Mouse (Mus musculus) cerebellum, adult 2 months (tissue): ENCODE measurements at regions not wholly inside any gene's neighbourhood (a gene's known extent, or its start where the extent isn't known, plus 50 kb on each side); places are given as distances from the start of the nearest gene placed in this dataset.

Experiments used
- DNase-seq, 2 experiments: peaks; one replicate each; pipeline ENCODE4 v3.0.0; 2021
- H3K27ac ChIP-seq: fragments of 200-500 bp; 2 replicates; pipeline ENCODE4 v1.5.1; 2012; ENCODE audit warnings: low read length, control low read depth, inconsistent platforms; ENCODE audit not compliant: insufficient read depth
- H3K27me3 ChIP-seq: fragments of 200-500 bp; 2 replicates; pipeline ENCODE4 v1.6.1; 2012; ENCODE audit warnings: inconsistent platforms, mild to moderate bottlenecking, low read length, moderate library complexity; ENCODE audit not compliant: control insufficient read depth, insufficient read depth
- H3K4me1 ChIP-seq: fragments of 200-500 bp; 2 replicates; pipeline ENCODE4 v1.6.1; 2011; ENCODE audit warnings: low read length; ENCODE audit not compliant: control insufficient read depth, insufficient read depth
- H3K4me3 ChIP-seq: fragments of 200-500 bp; replicated peaks from 2 replicates; pipeline ENCODE3; 2011; ENCODE audit warnings: mild to moderate bottlenecking, low read depth, low read length, control low read depth; ENCODE audit not compliant: insufficient read depth
- CTCF ChIP-seq: fragments of 200-500 bp; IDR thresholded peaks from 2 replicates; pipeline ENCODE4 v1.5.1; 2011; ENCODE audit warnings: low read depth, mild to moderate bottlenecking, control low read depth, low read length, moderate library complexity, borderline replicate concordance; ENCODE audit not compliant: insufficient read depth
- POLR2A ChIP-seq: fragments of 200-500 bp; IDR thresholded peaks from 2 replicates; pipeline ENCODE4 v1.6.1; 2011; ENCODE audit warnings: low read length, control low read depth, borderline replicate concordance; ENCODE audit not compliant: insufficient read depth
- WGBS: fragments of 180-500 bp; shearing (Covaris S2); methylation state at CpG from one replicate; pipeline ENCODE4 v1.1.7; 2018; 5-methylcytosine and 5-hydroxymethylcytosine counted together

DNA sequence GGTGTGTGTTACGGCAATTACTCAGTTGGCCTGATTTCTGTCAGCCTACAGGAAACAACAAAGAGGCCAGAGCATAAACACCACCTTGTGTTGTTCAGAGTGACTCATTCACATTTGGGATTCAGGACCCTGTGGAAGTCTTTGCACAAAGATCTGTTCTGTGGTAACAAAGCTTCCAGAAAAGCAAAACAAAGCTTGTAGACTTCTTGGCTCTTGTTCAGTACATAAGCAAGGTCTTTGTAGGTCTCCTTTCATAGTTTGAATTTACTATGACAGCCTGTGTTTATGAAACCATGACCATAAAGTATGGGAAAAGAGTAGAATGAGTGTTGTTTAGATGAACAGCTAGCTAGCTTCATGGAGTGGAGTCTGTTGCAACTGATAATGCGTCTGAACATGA is 461.9 kb downstream of the Ofcc1 start:
- no peak overlapping the region for H3K27ac ChIP-seq
- no peak for DNase-seq
- no peaks in the 10 kb centered on the region for H3K27me3 ChIP-seq
- no peak for TF ChIP-seq CTCF
- TF ChIP-seq POLR2A, result no peak
- no peaks in the 10 kb centered on the region for H3K4me1 ChIP-seq
- WGBS, result 90% methylated on average over 2 of the region's 2 CpGs
- no peak overlapping the region for H3K4me3 ChIP-seq

DNA sequence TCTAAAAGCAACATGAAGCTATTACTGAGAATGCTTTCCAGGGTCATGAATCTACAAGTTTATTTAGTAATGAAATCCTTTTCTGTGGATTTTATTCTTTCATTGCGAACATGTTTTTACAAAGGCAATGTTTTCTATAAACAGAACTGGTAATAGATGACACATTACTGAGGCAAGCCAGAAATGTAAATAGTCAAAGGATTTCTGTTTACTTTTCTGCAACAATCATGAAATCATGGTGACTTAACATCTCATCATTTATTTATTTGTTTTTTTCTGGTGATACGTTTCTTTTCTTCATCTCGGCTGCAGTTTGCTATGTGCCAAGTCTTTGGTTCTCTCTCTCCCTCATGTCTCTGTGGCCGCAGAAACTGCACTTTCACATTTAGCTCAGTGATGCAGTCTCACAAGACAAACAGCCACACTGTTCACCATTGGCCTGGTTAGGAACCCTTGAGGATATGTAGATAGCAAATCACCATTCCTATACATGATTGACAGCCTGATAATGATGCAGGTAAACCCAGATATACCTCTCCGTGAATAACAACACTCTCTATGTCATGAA is 462.8 kb downstream of the Ofcc1 start:
- H3K27ac ChIP-seq, result no peak overlapping the region
- no peak for TF ChIP-seq CTCF
- no peak for TF ChIP-seq POLR2A
- no peak for DNase-seq
- no peaks in the 10 kb centered on the region for H3K27me3 ChIP-seq
- WGBS, result 85% methylated on average over 5 of the region's 5 CpGs
- no peak overlapping the region for H3K4me3 ChIP-seq
- no peaks in the 10 kb centered on the region for H3K4me1 ChIP-seq

DNA sequence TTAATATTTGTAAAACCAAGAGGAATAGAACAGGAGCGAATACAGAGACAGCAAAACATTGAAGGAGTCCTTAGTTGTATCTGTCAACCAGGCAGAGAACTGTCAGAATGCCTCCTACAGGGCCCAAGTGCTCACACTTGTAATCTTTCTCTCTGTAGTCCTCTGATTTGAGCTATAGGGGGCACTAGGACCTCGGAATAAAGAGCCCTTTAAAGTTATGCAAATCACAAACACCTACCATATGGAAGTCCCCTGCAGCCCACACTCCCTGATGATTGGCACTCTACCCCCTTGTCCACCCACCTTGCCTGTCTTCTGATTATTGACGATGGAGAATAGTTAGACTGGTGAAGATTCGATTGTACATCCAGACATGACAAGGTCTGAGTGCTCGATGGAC is 467.1 kb downstream of the Ofcc1 start:
- 0 out of 2 replicates have a peak, but pooled peaks have one; percentile 12 for TF ChIP-seq CTCF
- TF ChIP-seq POLR2A, result no peak
- no peaks in the 10 kb centered on the region for H3K27me3 ChIP-seq
- no peaks in the 10 kb centered on the region for H3K4me1 ChIP-seq
- no peak overlapping the region for H3K4me3 ChIP-seq
- WGBS, result 56% methylated on average over 5 of the region's 5 CpGs
- H3K27ac ChIP-seq, result no peak overlapping the region
- DNase-seq, result peak in 1 of 2 experiments; percentile 5

DNA sequence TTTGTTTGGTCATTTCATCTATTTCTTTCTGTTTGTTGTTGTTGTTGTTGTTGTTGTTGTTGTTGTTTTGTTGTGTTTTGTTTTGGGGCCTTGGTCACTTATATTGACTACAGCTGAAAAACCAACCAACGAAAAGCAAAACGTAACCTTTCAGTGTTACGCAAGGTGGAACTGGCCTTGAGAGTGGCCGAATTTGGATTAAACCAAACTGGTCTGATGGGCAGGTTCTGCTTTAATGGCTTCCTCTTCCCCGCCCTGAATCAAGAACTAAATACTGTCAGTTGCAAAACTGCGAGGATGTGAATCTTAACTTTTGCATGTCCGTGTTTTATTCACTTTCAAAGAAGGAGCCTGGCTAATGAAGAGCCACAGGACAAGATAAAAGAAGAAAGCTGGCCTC is 480.2 kb downstream of the Ofcc1 start:
- Histone ChIP-seq H3K4me1 (no peaks in the 10 kb centered on the region), H3K4me3 (no peak overlapping the region), H3K27ac (no peak overlapping the region), H3K27me3 (peaks cover 2% of the 10 kb centered on the region; the same call in 1 of the 2 replicates)
- no peak for DNase-seq
- WGBS, result 79% methylated on average over 7 of the region's 7 CpGs
- TF ChIP-seq POLR2A (no peak), CTCF (no peak)

- Histone ChIP-seq H3K4me3 (no peak overlapping the region), H3K27ac (no peak overlapping the region), H3K4me1 (no peaks in the 10 kb centered on the region), H3K27me3 (peaks cover 2% of the 10 kb centered on the region; the same call in 1 of the 2 replicates)
- TF ChIP-seq CTCF, result no peak
- TF ChIP-seq POLR2A, result no peak
- WGBS, result 82% methylated on average over 2 of the region's 2 CpGs
- no peak for DNase-seq
Measured at GRCm38 (mm10) chr13:39880136-39880535, 481.1 kb downstream of the Ofcc1 start.

- 16% methylated on average over 16 of the region's 16 CpGs for WGBS
- Histone ChIP-seq H3K4me1 (no peaks in the 10 kb centered on the region), H3K27me3 (peaks cover 2% of the 10 kb centered on the region; the same call in 1 of the 2 replicates), H3K27ac (no peak overlapping the region), H3K4me3 (no peak overlapping the region)
- DNase-seq, result no peak
- TF ChIP-seq POLR2A, result no peak
- no peak for TF ChIP-seq CTCF
Measured at GRCm38 (mm10) chr13:39877361-39878141, 483.7 kb downstream of the Ofcc1 start.

DNA sequence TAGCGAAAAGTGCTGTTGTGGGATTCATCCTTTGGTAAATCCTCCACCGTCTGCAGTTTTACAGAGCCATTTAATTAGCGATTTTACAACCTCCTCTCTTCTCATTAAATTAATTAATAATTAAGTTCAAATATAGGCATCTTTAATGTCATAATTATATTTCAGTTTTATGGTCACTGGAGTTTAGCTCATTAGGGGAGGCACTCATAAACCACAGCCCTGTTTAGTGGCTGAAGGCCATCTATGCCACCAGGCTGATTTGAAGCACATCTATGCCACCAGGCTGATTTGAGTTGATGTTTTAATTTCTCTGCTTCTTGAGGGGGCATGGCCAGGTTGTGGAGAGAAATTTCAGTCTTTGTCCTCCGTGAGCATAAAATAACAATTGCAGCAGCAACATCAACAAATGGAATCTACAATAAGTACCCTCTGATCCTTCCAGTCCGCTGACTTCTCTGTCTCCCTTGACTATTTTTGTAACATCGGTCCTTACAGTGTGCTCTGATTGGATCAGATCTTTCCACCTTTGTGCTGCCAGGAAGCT is 508.9 kb downstream of the Ofcc1 start:
- H3K4me3 ChIP-seq, result no peak overlapping the region
- no peak for DNase-seq
- 90% methylated on average over 6 of the region's 6 CpGs for WGBS
- H3K4me1 ChIP-seq, result no peaks in the 10 kb centered on the region
- H3K27ac ChIP-seq, result no peak overlapping the region
- TF ChIP-seq POLR2A (no peak), CTCF (no peak)
- no peaks in the 10 kb centered on the region for H3K27me3 ChIP-seq

GRCm38 (mm10) chr13:39849391-39849790 is 511.9 kb downstream of the Ofcc1 start:
- TF ChIP-seq POLR2A (no peak), CTCF (no peak)
- no peak for DNase-seq
- WGBS, result 82% methylated on average over 1 of the region's 1 CpGs

More at GRCm38 (mm10) chr13:39849391-39849790, 511.9 kb downstream of the Ofcc1 start:
- H3K4me3 ChIP-seq, result no peak overlapping the region
- H3K27ac ChIP-seq, result no peak overlapping the region
- H3K4me1 ChIP-seq, result no peaks in the 10 kb centered on the region
- no peaks in the 10 kb centered on the region for H3K27me3 ChIP-seq
